Mouse (Mus musculus): ENCODE results near the gene Krtap3-2. TPM values are rescaled to one million over a fixed set of nuclear protein-coding genes. Genes with fewer than 3 reads are reported as not detected.
"Not testable (repeated sequence)": the region's sequence is repeated elsewhere in the genome, so short reads cannot be mapped to it uniquely, and the experiment has no call there.

The Krtap3-2 gene
- total RNA-seq (2021): not detected
- long read RNA-seq, experiment 1: 0 reads
- long read RNA-seq, experiment 2: 0 reads

- DNase-seq: no peak
Measured at GRCm38 (mm10) chr11:99556753-99557152, at the start of gene Krtap3-2. Gene Krtap3-2 (minus strand): TSS chr11:99556853.

- not testable (repeated sequence) for DNase-seq
Measured at GRCm38 (mm10) chr11:99603208-99603607, 46.6 kb upstream of the Krtap3-2 start, which contains the start of gene Gm11938. Gene Gm11938 (minus strand): TSS chr11:99603308.

GRCm38 (mm10) chr11:99597742-99598141 lies 41.1 kb upstream of the Krtap3-2 start, which contains the start of gene Krtap9-3:
Gene Krtap9-3 (minus strand): TSS chr11:99598105.
- DNase-seq: not testable (repeated sequence)

- DNase-seq: no peak
Measured at GRCm38 (mm10) chr11:99590981-99591380, 34.3 kb upstream of the Krtap3-2 start, which contains the start of gene Krtap1-3. Gene Krtap1-3 (minus strand): TSS chr11:99591339.

- no peak for DNase-seq
Measured at GRCm38 (mm10) chr11:99585096-99585495, 28.4 kb upstream of the Krtap3-2 start.

GRCm38 (mm10) chr11:99583245-99583704 lies 26.6 kb upstream of the Krtap3-2 start, which contains the start of gene Krtap1-4:
Gene Krtap1-4 (minus strand): TSS chr11:99583654.
- DNase-seq: no peak

- DNase-seq: no peak
Measured at GRCm38 (mm10) chr11:99581564-99581963, 24.9 kb upstream of the Krtap3-2 start.

- DNase-seq: no peak
Measured at GRCm38 (mm10) chr11:99581051-99581450, 24.4 kb upstream of the Krtap3-2 start.

GRCm38 (mm10) chr11:99580636-99581035 lies 24.0 kb upstream of the Krtap3-2 start, which contains the start of gene Krtap1-5:
Gene Krtap1-5 (minus strand): TSS chr11:99581016.
- no peak for DNase-seq

- DNase-seq: peak; percentile 74 to 78
Measured at GRCm38 (mm10) chr11:99574106-99574505, 17.5 kb upstream of the Krtap3-2 start.

GRCm38 (mm10) chr11:99573164-99573563 lies 16.5 kb upstream of the Krtap3-2 start:
- DNase-seq: no peak

GRCm38 (mm10) chr11:99566530-99566929 lies 9.9 kb upstream of the Krtap3-2 start, which contains the start of gene Krtap3-1:
Gene Krtap3-1 (minus strand): TSS chr11:99566630.
- no peak for DNase-seq

- peak in 1 of 2 experiments; percentile 1 for DNase-seq
Measured at GRCm38 (mm10) chr11:99562580-99562979, 5.9 kb upstream of the Krtap3-2 start.

- DNase-seq: no peak
Measured at GRCm38 (mm10) chr11:99559366-99559765, 2.7 kb upstream of the Krtap3-2 start, which contains the start of gene Gm11939. Gene Gm11939 (minus strand): TSS chr11:99559466.

- DNase-seq: no peak
Measured at GRCm38 (mm10) chr11:99557976-99558745, 1.5 kb upstream of the Krtap3-2 start.

GRCm38 (mm10) chr11:99556195-99556594 lies 458 bp downstream of the Krtap3-2 start:
- DNase-seq: no peak

- no peak for DNase-seq
Measured at GRCm38 (mm10) chr11:99550765-99551164, 5.9 kb downstream of the Krtap3-2 start, which contains the start of gene Krtap3-3. Gene Krtap3-3 (minus strand): TSS chr11:99550865.

GRCm38 (mm10) chr11:99547892-99548291 lies 8.8 kb downstream of the Krtap3-2 start:
- DNase-seq: no peak

- DNase-seq: peak; percentile 22 to 26
Measured at GRCm38 (mm10) chr11:99539721-99540120, 16.9 kb downstream of the Krtap3-2 start.

GRCm38 (mm10) chr11:99521288-99521860 lies 35.3 kb downstream of the Krtap3-2 start, which contains the start of gene Krt39:
Gene Krt39 (minus strand): TSS chr11:99521338.
- no peak for DNase-seq

GRCm38 (mm10) chr11:99514098-99514497 lies 42.6 kb downstream of the Krtap3-2 start:
- DNase-seq: no peak
